Mouse (Mus musculus): ENCODE results near the gene Ank2. TPM values are rescaled to one million over a fixed set of nuclear protein-coding genes. Genes with fewer than 3 reads are reported as not detected.
"Not testable (repeated sequence)": the region's sequence is repeated elsewhere in the genome, so short reads cannot be mapped to it uniquely, and the experiment has no call there.

Gene Ank2
- polyA plus RNA-seq, 1 experiment: 32.5 TPM

DNA sequence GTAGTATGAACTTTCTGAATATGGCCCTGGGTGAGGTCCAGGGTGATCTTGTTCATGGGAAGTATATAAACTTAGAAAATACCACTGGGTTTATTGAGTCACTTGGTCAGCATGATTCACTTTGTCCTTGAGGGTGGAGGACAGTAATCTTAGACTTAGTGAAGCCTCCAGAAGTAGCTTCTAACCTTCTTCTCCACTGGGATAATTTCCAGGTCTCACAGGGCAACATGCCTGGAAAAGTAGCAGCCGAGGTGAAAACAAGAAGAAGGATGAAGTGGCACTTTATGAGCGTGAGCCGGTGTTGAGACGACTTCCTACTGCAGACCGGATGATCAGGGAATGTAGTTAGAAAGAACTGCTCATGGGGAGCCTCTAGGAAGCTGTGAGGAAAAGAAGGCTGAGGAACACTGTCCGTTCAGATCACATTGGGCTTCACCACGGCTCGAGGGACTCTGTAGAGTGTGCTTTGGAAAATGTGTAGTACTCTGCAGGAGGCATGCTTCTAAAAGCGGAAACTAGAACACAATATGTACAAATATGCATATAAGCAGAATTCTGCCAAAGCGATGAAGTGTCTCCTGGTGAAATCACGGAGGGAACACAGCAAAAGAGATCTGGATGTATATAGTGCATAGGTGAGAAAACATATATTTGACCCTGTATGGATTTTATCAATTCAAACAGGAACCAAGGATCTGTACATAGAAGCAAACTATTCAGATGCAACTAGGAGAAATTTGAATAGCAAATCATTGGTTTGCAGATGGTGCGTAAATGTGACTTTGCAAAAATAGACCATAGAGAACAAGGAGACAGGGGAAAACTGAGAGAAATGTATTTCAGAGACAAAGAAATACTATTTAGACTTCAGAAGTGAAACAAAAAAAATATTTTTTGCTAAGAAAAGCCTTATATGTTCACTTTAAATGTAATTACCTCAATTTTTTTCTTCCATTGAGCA, 12.9 kb upstream of the Ank2 start:
- Histone ChIP-seq H3K4me3 (ENCODE audit: insufficient read depth, low read depth, low read length) (no peak overlapping the region), H3K4me1 (ENCODE audit: control insufficient read depth, insufficient read depth, insufficient read length, low read length) (no peaks in the 10 kb centered on the region), H3K27ac (replicated peaks; ENCODE audit: low read depth, low read length) (peak overlapping the region; percentile 58; the same call in 1 of the 2 replicates)

GRCm38 (mm10) chr3:127507878-127508783, 9.0 kb upstream of the Ank2 start:
- Histone ChIP-seq H3K4me1 (ENCODE audit: control insufficient read depth, insufficient read depth, insufficient read length, low read length) (no peaks in the 10 kb centered on the region), H3K27ac (replicated peaks; ENCODE audit: low read depth, low read length) (no peak overlapping the region), H3K4me3 (ENCODE audit: insufficient read depth, low read depth, low read length) (no peak overlapping the region)

GRCm38 (mm10) chr3:127498197-127498741, 881 bp downstream of the Ank2 start:
- H3K27ac ChIP-seq (replicated peaks; ENCODE audit: low read depth, low read length): no peak overlapping the region

DNA sequence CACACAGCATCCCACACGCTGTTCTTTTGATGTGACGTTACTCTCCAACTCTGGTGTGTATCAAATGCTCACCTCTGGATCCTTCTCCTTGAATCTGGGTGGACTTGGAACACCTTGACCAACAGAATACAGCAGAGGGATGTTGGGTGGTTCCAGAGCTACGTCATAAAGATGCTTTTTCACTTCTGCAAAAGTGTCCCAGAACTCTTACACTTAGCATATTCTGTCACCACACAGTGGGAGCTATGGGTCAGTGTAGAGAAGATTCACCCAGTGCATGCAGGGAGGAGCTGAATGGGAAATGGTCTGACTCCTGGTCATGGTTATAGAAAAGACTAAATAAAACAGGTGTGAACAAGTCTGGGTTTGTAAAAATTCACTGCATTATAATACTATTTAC, 6.5 kb downstream of the Ank2 start:
- Histone ChIP-seq H3K27ac (replicated peaks; ENCODE audit: low read depth, low read length) (no peak overlapping the region), H3K4me3 (ENCODE audit: insufficient read depth, low read depth, low read length) (no peak overlapping the region), H3K4me1 (ENCODE audit: control insufficient read depth, insufficient read depth, insufficient read length, low read length) (no peaks in the 10 kb centered on the region)

More at GRCm38 (mm10) chr3:127498197-127498741, 881 bp downstream of the Ank2 start:
- H3K4me3 ChIP-seq (ENCODE audit: insufficient read depth, low read depth, low read length): peak overlapping the region; percentile 81
- H3K4me1 ChIP-seq (ENCODE audit: control insufficient read depth, insufficient read depth, insufficient read length, low read length): no peaks in the 10 kb centered on the region

- H3K4me1 ChIP-seq (ENCODE audit: control insufficient read depth, insufficient read depth, insufficient read length, low read length): no peaks in the 10 kb centered on the region
- H3K27ac ChIP-seq (replicated peaks; ENCODE audit: low read depth, low read length): no peak overlapping the region
- no peak overlapping the region for H3K4me3 ChIP-seq (ENCODE audit: insufficient read depth, low read depth, low read length)
These were observed 11.8 kb downstream of the Ank2 start for GRCm38 (mm10) chr3:127487302-127487701.

GRCm38 (mm10) chr3:127485174-127485573, 14.0 kb downstream of the Ank2 start:
- Histone ChIP-seq H3K27ac (replicated peaks; ENCODE audit: low read depth, low read length) (no peak overlapping the region), H3K4me3 (ENCODE audit: insufficient read depth, low read depth, low read length) (no peak overlapping the region), H3K4me1 (ENCODE audit: control insufficient read depth, insufficient read depth, insufficient read length, low read length) (no peaks in the 10 kb centered on the region)

DNA sequence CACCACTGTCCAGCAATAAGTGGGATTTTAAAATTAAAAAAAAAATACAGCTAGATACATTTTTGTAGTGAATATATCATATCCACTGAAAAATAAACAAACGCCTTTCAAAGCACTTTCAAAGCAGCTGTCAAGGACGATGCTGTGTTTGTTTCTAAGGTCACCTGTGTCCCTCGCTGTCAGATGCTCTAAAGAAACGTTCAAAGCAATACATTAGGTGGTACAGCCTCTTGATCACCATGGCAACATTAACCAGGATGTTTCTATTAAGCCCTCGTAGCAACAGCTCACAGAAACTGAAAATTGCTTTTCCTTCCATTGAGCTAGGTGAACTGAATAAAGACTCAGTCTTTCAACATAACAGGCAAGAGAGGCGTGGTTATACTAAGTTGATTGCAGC, 17.5 kb downstream of the Ank2 start:
- Histone ChIP-seq H3K27ac (replicated peaks; ENCODE audit: low read depth, low read length) (no peak overlapping the region), H3K4me3 (ENCODE audit: insufficient read depth, low read depth, low read length) (no peak overlapping the region), H3K4me1 (ENCODE audit: control insufficient read depth, insufficient read depth, insufficient read length, low read length) (no peaks in the 10 kb centered on the region)

DNA sequence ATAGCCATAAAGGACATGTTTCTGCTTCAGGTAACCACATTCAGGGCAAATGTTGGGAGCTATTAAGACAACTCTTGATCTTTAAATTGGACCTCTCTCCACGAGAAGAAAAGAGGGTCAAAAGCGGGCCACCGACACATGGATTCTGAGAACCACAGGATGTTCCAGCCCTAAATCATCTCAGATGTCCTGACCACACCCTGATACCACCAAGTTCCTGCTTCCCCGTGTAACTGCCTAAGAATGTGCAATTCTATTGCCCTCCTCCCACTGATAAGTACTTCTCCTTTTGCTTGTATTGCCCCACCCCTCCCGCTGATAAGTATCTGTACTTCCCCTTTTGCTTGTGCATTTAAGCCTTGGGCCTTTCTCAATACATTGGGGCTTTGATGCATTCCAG, 18.8 kb downstream of the Ank2 start:
- not testable (repeated sequence) for H3K27ac ChIP-seq (replicated peaks; ENCODE audit: low read depth, low read length); H3K4me1 ChIP-seq (ENCODE audit: control insufficient read depth, insufficient read depth, insufficient read length, low read length); H3K4me3 ChIP-seq (ENCODE audit: insufficient read depth, low read depth, low read length)

- Histone ChIP-seq H3K4me3 (ENCODE audit: insufficient read depth, low read depth, low read length) (no peak overlapping the region), H3K4me1 (ENCODE audit: control insufficient read depth, insufficient read depth, insufficient read length, low read length) (no peaks in the 10 kb centered on the region; the same call in 1 of the 2 replicates), H3K27ac (replicated peaks; ENCODE audit: low read depth, low read length) (no peak overlapping the region)
These were observed 25.0 kb downstream of the Ank2 start for GRCm38 (mm10) chr3:127474115-127474514.

- Histone ChIP-seq H3K27ac (replicated peaks; ENCODE audit: low read depth, low read length) (no peak overlapping the region), H3K4me1 (ENCODE audit: control insufficient read depth, insufficient read depth, insufficient read length, low read length) (no peaks in the 10 kb centered on the region), H3K4me3 (ENCODE audit: insufficient read depth, low read depth, low read length) (no peak overlapping the region)
These were observed 29.9 kb downstream of the Ank2 start for GRCm38 (mm10) chr3:127469164-127469752.

- Histone ChIP-seq H3K4me1 (ENCODE audit: control insufficient read depth, insufficient read depth, insufficient read length, low read length) (no peaks in the 10 kb centered on the region), H3K27ac (replicated peaks; ENCODE audit: low read depth, low read length) (no peak overlapping the region), H3K4me3 (ENCODE audit: insufficient read depth, low read depth, low read length) (no peak overlapping the region)
These were observed 30.6 kb downstream of the Ank2 start for GRCm38 (mm10) chr3:127468569-127468968.

GRCm38 (mm10) chr3:127463816-127464480, 35.2 kb downstream of the Ank2 start:
- Histone ChIP-seq H3K27ac (replicated peaks; ENCODE audit: low read depth, low read length) (no peak overlapping the region), H3K4me1 (ENCODE audit: control insufficient read depth, insufficient read depth, insufficient read length, low read length) (no peaks in the 10 kb centered on the region), H3K4me3 (ENCODE audit: insufficient read depth, low read depth, low read length) (no peak overlapping the region)

GRCm38 (mm10) chr3:127463165-127463564, 36.0 kb downstream of the Ank2 start:
- Histone ChIP-seq H3K27ac (replicated peaks; ENCODE audit: low read depth, low read length) (no peak overlapping the region), H3K4me3 (ENCODE audit: insufficient read depth, low read depth, low read length) (no peak overlapping the region), H3K4me1 (ENCODE audit: control insufficient read depth, insufficient read depth, insufficient read length, low read length) (no peaks in the 10 kb centered on the region)

GRCm38 (mm10) chr3:127462413-127462812, 36.7 kb downstream of the Ank2 start:
- Histone ChIP-seq H3K27ac (replicated peaks; ENCODE audit: low read depth, low read length) (no peak overlapping the region), H3K4me1 (ENCODE audit: control insufficient read depth, insufficient read depth, insufficient read length, low read length) (0 out of 2 replicates have a peak, but pooled peaks cover 2% of the 10 kb centered on the region), H3K4me3 (ENCODE audit: insufficient read depth, low read depth, low read length) (no peak overlapping the region)
